Mouse (Mus musculus) limb, embryonic 12.5 days (tissue): ENCODE data around the gene Efhc2. TPM values are rescaled to one million over a fixed set of nuclear protein-coding genes. Genes with fewer than 3 reads are reported as not detected.

Source experiments
- ATAC-seq: fragments of 200-750 bp; cut with Nextera tagmentation; 2 replicates; pipeline ENCODE4 v1.8.0; 2017; ENCODE audit warnings: low read depth, moderate TSS enrichment; ENCODE audit not compliant: insufficient number of reproducible peaks, insufficient read depth, low FRiP score, low TSS enrichment
- H3K27ac ChIP-seq: fragments of 300-500 bp; sonication (generic); 2 replicates; pipeline ENCODE4 v1.5.1; 2016; ENCODE audit warnings: mild to moderate bottlenecking, moderate library complexity
- H3K27me3 ChIP-seq: fragments of 300-500 bp; sonication (generic); 2 replicates; pipeline ENCODE4 v1.6.1; 2016; ENCODE audit warnings: mild to moderate bottlenecking, moderate library complexity
- H3K36me3 ChIP-seq: fragments of 300-500 bp; sonication (generic); 2 replicates; pipeline ENCODE4 v1.6.1; 2016; ENCODE audit warnings: mild to moderate bottlenecking, moderate library complexity
- H3K4me1 ChIP-seq: fragments of 300-500 bp; sonication (generic); replicated peaks from 2 replicates; pipeline ENCODE4 v1.6.1; 2016
- H3K4me2 ChIP-seq: fragments of 300-500 bp; sonication (generic); 2 replicates; pipeline ENCODE4 v1.6.1; 2016; ENCODE audit warnings: mild to moderate bottlenecking, moderate library complexity
- H3K4me3 ChIP-seq: fragments of 300-500 bp; sonication (generic); replicated peaks from 2 replicates; pipeline ENCODE4 v1.5.1; 2016; ENCODE audit warnings: mild to moderate bottlenecking
- H3K9ac ChIP-seq: fragments of 300-500 bp; sonication (generic); replicated peaks from 2 replicates; pipeline ENCODE4 v1.6.1; 2016; ENCODE audit warnings: mild to moderate bottlenecking, moderate library complexity
- H3K9me3 ChIP-seq: fragments of 300-500 bp; sonication (generic); 2 replicates; pipeline ENCODE4 v1.6.1; 2016; ENCODE audit warnings: mild to moderate bottlenecking, moderate library complexity
- WGBS: fragments of 180-500 bp; shearing (Covaris S2); methylation state at CpG from one replicate; pipeline ENCODE4 v1.1.7; 2016; 5-methylcytosine and 5-hydroxymethylcytosine counted together
- polyA plus RNA-seq: library from polyadenylated mRNA; unstranded; fragments of >200 nt; fragmentation: Nextera tagmentation; extraction: Ambion mirVana; gene quantifications from 2 replicates; pipeline ENCODE4 v1.2.1, GENCODE M21; 2016

Efhc2 gene
- polyA plus RNA-seq = 0.51 and 0.64 TPM in 2 replicates

DNA sequence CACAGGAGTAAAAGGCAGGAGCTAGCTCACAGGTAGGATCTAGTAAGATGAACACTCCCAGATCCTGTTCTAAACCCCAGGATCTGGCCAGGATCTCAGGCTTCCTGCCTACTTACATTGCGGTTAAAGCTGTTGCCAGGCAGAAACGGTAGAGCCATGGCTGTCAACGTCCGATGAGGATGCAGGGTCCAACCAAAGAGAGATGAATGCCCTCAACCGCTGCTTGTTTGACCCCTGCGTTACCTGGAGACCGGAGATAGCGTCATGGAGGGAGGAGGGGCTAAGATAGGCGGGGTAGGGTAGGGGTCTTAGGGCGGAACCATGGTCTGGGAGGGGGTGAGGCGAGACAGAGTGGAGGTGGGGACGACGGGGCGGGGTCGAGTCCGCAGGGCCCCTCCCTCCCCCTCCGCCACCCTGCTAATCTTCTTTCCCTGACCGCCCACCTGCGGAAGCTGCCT lies at the start of gene Efhc2:
TSS of gene Efhc2 (minus strand) at position 243 of the 458 bp plus-strand sequence.
- Histone ChIP-seq H3K27ac (no peak within 1 kb of the TSS), H3K36me3 (no peaks in the 10 kb centered on the region), H3K9ac (no peak within 1 kb of the TSS), H3K4me1 (no peaks in the 10 kb centered on the region), H3K27me3 (no peaks in the 10 kb centered on the region), H3K4me2 (peak within 1 kb of the TSS; percentile 57), H3K4me3 (peak within 1 kb of the TSS; percentile 37), H3K9me3 (no peaks in the 10 kb centered on the region)
- ATAC-seq = peak; percentile 66; the same call in 1 of the 2 replicates
- 9% methylated on average over 19 of the region's 19 CpGs for WGBS

GRCm38 (mm10) chrX:17365114-17365513 lies 45.9 kb upstream of the Efhc2 start:
- WGBS = 63% methylated on average over 2 of the region's 2 CpGs
- ATAC-seq = no peak

DNA sequence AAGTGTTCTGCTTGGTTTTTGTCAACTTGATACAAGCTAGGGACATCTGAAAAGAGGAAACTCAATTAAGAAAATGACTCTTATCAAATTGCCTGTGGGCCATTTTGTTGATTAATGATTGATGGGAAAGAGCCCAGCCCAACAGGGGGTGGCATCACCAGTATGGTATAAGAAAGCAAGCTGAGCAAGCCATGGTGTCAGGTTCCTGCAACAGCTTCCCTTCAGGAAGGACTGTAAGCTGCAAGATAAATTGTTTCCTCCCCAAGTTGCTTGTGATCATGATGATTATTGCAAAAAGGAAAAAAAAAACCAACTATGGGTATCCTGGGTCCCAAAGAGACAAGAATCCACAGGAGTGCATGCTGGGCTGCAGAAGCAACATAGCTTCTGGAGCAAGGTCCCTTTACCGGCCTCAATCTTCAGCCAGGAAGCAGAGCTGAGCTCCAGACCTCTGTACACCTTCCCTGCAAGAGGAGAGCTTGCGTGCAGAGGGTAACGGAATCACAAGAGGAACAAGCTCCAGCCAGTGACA lies 18.8 kb downstream of the Efhc2 start:
- Histone ChIP-seq H3K27me3 (no peaks in the 10 kb centered on the region), H3K4me1 (no peaks in the 10 kb centered on the region), H3K27ac (no peak overlapping the region), H3K36me3 (no peaks in the 10 kb centered on the region), H3K4me2 (no peak overlapping the region), H3K9me3 (no peaks in the 10 kb centered on the region), H3K9ac (no peak overlapping the region), H3K4me3 (no peak overlapping the region)
- WGBS = 85% methylated on average over 3 of the region's 3 CpGs
- no peak for ATAC-seq

More at GRCm38 (mm10) chrX:17365114-17365513, 45.9 kb upstream of the Efhc2 start:
- Histone ChIP-seq H3K4me3 (no peak overlapping the region), H3K4me2 (no peak overlapping the region), H3K4me1 (no peaks in the 10 kb centered on the region), H3K9ac (no peak overlapping the region), H3K9me3 (no peaks in the 10 kb centered on the region), H3K27ac (no peak overlapping the region), H3K27me3 (no peaks in the 10 kb centered on the region), H3K36me3 (no peaks in the 10 kb centered on the region)

DNA sequence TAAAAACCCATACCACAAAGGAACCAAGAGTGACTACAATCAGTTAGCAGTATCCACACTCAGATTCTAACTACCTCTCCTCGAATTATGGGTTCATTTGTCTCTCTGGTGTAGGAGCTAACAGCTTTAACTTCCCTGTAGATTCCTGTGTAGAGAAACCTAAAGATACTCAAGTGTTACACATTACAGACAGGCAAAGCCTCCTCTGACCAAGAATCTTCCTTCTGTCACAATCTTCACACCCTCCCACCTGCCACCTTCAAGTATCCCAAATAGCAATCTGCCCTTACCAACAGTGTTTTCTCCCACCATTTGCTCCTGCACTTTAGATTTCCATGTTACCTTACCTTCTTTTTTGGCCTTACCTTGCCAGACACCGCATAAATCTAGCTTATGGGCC lies 35.3 kb downstream of the Efhc2 start:
- no peak overlapping the region for H3K9ac ChIP-seq
- no peaks in the 10 kb centered on the region for H3K36me3 ChIP-seq
- no peak overlapping the region for H3K4me2 ChIP-seq
- H3K27ac ChIP-seq = no peak overlapping the region
- H3K9me3 ChIP-seq = no peaks in the 10 kb centered on the region
- WGBS = 75% methylated on average over 2 of the region's 2 CpGs
- H3K4me1 ChIP-seq = no peaks in the 10 kb centered on the region
- no peak overlapping the region for H3K4me3 ChIP-seq
- ATAC-seq = no peak
- no peaks in the 10 kb centered on the region for H3K27me3 ChIP-seq

GRCm38 (mm10) chrX:17225141-17225540 lies 94.0 kb downstream of the Efhc2 start:
- no peaks in the 10 kb centered on the region for H3K27me3 ChIP-seq
- no peak overlapping the region for H3K9ac ChIP-seq
- H3K9me3 ChIP-seq = no peaks in the 10 kb centered on the region
- no peaks in the 10 kb centered on the region for H3K36me3 ChIP-seq
- H3K4me3 ChIP-seq = no peak overlapping the region
- no peaks in the 10 kb centered on the region for H3K4me1 ChIP-seq
- H3K27ac ChIP-seq = no peak overlapping the region
- no peak overlapping the region for H3K4me2 ChIP-seq
- ATAC-seq = no peak

DNA sequence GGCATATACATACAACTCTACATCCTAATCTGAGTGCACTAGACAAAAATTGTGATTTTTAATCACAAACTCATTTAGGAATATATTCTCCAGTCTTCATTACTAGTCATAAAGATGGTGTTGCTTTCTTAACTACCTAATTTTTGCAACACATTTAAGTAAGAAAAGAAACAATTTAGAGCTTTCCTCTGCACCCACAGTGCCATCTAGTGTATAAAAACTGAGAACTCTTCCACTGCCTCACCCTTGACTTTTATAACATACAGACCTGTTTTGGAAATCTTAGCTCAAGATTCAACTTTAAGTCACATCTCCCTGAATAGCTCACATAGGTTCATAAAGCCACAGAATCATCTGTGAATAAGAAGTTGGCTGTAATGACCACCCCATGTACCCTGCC lies 101.7 kb downstream of the Efhc2 start:
- no peaks in the 10 kb centered on the region for H3K36me3 ChIP-seq
- no peaks in the 10 kb centered on the region for H3K4me1 ChIP-seq
- no peaks in the 10 kb centered on the region for H3K27me3 ChIP-seq
- ATAC-seq = no peak
- no peaks in the 10 kb centered on the region for H3K9me3 ChIP-seq
- no peak overlapping the region for H3K27ac ChIP-seq
- no peak overlapping the region for H3K9ac ChIP-seq
- H3K4me2 ChIP-seq = no peak overlapping the region
- no peak overlapping the region for H3K4me3 ChIP-seq

GRCm38 (mm10) chrX:17213515-17213914 lies 105.7 kb downstream of the Efhc2 start:
- H3K4me2 ChIP-seq = no peak overlapping the region
- no peaks in the 10 kb centered on the region for H3K9me3 ChIP-seq
- H3K27ac ChIP-seq = no peak overlapping the region
- no peak overlapping the region for H3K4me3 ChIP-seq
- no peak for ATAC-seq
- H3K36me3 ChIP-seq = no peaks in the 10 kb centered on the region
- no peak overlapping the region for H3K9ac ChIP-seq
- H3K27me3 ChIP-seq = no peaks in the 10 kb centered on the region
- no peaks in the 10 kb centered on the region for H3K4me1 ChIP-seq
- 83% methylated on average over 2 of the region's 2 CpGs for WGBS

DNA sequence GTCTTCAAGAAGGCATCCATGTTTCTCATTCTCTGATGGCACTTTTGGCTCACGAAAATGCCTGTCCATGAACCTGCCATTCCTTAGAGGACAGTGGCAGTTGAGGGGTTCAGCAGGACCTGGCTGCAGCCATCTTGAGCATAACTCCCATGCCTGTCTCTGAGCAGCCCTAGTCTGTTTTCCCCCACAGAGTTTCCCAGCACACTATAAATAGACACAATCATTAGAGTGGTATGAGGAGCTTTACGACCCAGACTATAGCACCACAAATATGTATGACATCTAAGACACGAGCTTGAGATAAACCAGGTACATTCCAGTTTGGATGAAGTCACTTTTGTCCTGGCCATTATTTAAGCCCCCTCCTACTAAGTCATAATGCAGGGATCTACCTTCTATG lies 143.4 kb downstream of the Efhc2 start:
- no peak for ATAC-seq
- no peak overlapping the region for H3K4me3 ChIP-seq
- H3K27me3 ChIP-seq = no peaks in the 10 kb centered on the region
- no peak overlapping the region for H3K9ac ChIP-seq
- H3K4me1 ChIP-seq = no peaks in the 10 kb centered on the region
- no peak overlapping the region for H3K27ac ChIP-seq
- no peaks in the 10 kb centered on the region for H3K36me3 ChIP-seq
- no peak overlapping the region for H3K4me2 ChIP-seq
- no peaks in the 10 kb centered on the region for H3K9me3 ChIP-seq
- WGBS = 71% methylated on average over 3 of the region's 3 CpGs

- Histone ChIP-seq H3K36me3 (no peaks in the 10 kb centered on the region), H3K4me1 (no peaks in the 10 kb centered on the region), H3K9me3 (no peaks in the 10 kb centered on the region), H3K4me3 (no peak overlapping the region), H3K27ac (no peak overlapping the region), H3K4me2 (no peak overlapping the region), H3K27me3 (no peaks in the 10 kb centered on the region), H3K9ac (no peak overlapping the region)
- WGBS = 38% methylated on average over 1 of the region's 1 CpGs
- ATAC-seq = no peak
Observed at GRCm38 (mm10) chrX:17165638-17166037, 153.5 kb downstream of the Efhc2 start.
